Mouse (Mus musculus) MEL (cell line): ENCODE data around the gene Ces2f.

Experiments
- CTCF ChIP-seq, 3 experiments: IDR thresholded peaks in 2 of 3; conservative IDR thresholded peaks in 1 of 3; 2 replicates each; pipeline ENCODE4 v1.5.1; 2011 to 2012; ENCODE audit warnings: low read length in 3 of 3, low read depth in 2 of 3, mild to moderate bottlenecking in 2 of 3, improper control_type of control experiment in 1 of 3, inconsistent platforms in 1 of 3, mixed read lengths in 1 of 3, moderate library complexity in 1 of 3; ENCODE audit not compliant: control insufficient read depth in 1 of 3, insufficient read depth in 1 of 3, poor library complexity in 1 of 3, severe bottlenecking in 1 of 3
- ELF1 ChIP-seq: IDR thresholded peaks from 2 replicates; pipeline ENCODE4 v1.6.1; 2014; ENCODE audit warnings: low read depth, mild to moderate bottlenecking, inconsistent platforms, low read length, improper control_type of control experiment, moderate library complexity
- EP300 ChIP-seq, 2 experiments: IDR thresholded peaks; 2 replicates each; pipeline ENCODE4 v1.6.1; 2011; ENCODE audit warnings: improper control_type of control experiment in 2 of 2, low read length in 2 of 2, low read depth in 1 of 2, mild to moderate bottlenecking in 1 of 2
- GATA1 ChIP-seq: IDR thresholded peaks from 2 replicates; pipeline ENCODE4 v1.6.1; 2011; ENCODE audit warnings: low read depth, low read length, improper control_type of control experiment
- NELFE ChIP-seq: IDR thresholded peaks from 2 replicates; pipeline ENCODE4 v1.6.1; 2011; ENCODE audit warnings: low read depth, low read length, improper control_type of control experiment
- POLR2A ChIP-seq, 2 experiments: IDR thresholded peaks; 2 replicates each; pipeline ENCODE4 v1.6.1; 2011 to 2012; ENCODE audit warnings: low read length in 2 of 2, mild to moderate bottlenecking in 2 of 2, control low read depth in 1 of 2, improper control_type of control experiment in 1 of 2, low read depth in 1 of 2, moderate library complexity in 1 of 2; ENCODE audit not compliant: control insufficient read depth in 1 of 2, insufficient read depth in 1 of 2, poor library complexity in 1 of 2
- POLR2AphosphoS2 ChIP-seq: IDR thresholded peaks from 2 replicates; pipeline ENCODE4 v1.6.1; 2011; ENCODE audit warnings: low read length, improper control_type of control experiment
- POLR2AphosphoS5 ChIP-seq: IDR thresholded peaks from 2 replicates; pipeline ENCODE4 v1.6.1; 2012; ENCODE audit warnings: low read depth, borderline replicate concordance, mild to moderate bottlenecking, inconsistent platforms, low read length, moderate library complexity, mixed read lengths
- SIN3A ChIP-seq: IDR thresholded peaks from 2 replicates; pipeline ENCODE4 v1.6.1; 2012; ENCODE audit warnings: low read length, improper control_type of control experiment, inconsistent platforms
- USF1 ChIP-seq: IDR thresholded peaks from 2 replicates; pipeline ENCODE4 v1.6.1; 2014; ENCODE audit warnings: low read depth, mild to moderate bottlenecking, inconsistent platforms, low read length, improper control_type of control experiment, moderate library complexity
- ZC3H11A ChIP-seq: IDR thresholded peaks from 2 replicates; pipeline ENCODE4 v1.6.1; 2012; ENCODE audit warnings: low read depth, mild to moderate bottlenecking, inconsistent platforms, low read length, improper control_type of control experiment
- ZKSCAN1 ChIP-seq: IDR thresholded peaks from 2 replicates; pipeline ENCODE4 v1.6.1; 2012; ENCODE audit warnings: low read depth, mild to moderate bottlenecking, inconsistent platforms, low read length, improper control_type of control experiment, moderate library complexity

- TF ChIP-seq ZC3H11A (no peak), CTCF (IDR thresholded peaks at IDR 0.05 in 2 of 3, conservative IDR thresholded peaks at IDR 0.05 in 1 of 3; ENCODE audit: control insufficient read depth in 1 of 3, insufficient read depth in 1 of 3, low read depth in 2 of 3, low read length in 3 of 3, poor library complexity in 1 of 3, severe bottlenecking in 1 of 3) (no peak), POLR2A (IDR thresholded peaks at IDR 0.05; ENCODE audit: control insufficient read depth in 1 of 2, insufficient read depth in 1 of 2, low read depth in 1 of 2, low read length in 2 of 2, poor library complexity in 1 of 2) (no peak), GATA1 (no peak), ELF1 (no peak), POLR2AphosphoS5 (no peak), NELFE (no peak), POLR2AphosphoS2 (no peak), EP300 (IDR thresholded peaks at IDR 0.05; ENCODE audit: low read depth in 1 of 2, low read length in 2 of 2) (no peak), ZKSCAN1 (no peak), SIN3A (no peak), USF1 (no peak)
Measured at GRCm38 (mm10) chr8:104999183-104999582, 52.0 kb downstream of the Ces2f start.
